Mouse (Mus musculus): ENCODE data around the gene Rbpj.

Gene Rbpj

GRCm38 (mm10) chr5:53465883-53466282 is at the start of gene Rbpj:
Gene Rbpj, plus strand, starts transcription at chr5:53466152.
- ATAC-seq (ENCODE audit: insufficient number of reproducible peaks, low FRiP score, low TSS enrichment), result no peak

DNA sequence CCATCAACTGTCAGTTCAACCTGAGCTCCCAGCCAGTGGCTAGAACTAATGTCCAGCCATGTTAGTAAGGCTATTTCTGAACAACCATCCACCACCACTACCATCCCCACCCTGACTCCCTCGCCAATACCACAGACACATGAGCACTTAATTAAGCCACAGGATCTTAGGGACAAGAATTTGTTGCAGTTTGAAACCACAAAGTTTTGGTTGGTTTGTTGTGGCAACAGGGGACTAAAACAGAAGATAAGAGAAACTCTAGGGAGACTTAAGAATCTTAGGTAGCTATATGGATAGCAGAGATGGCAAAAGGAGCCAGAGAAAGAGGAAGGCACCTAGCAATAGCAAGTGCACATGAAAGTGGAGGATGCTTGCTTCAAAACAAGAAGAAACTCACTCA is 45.2 kb upstream of the Rbpj start:
- ATAC-seq (ENCODE audit: insufficient number of reproducible peaks, low FRiP score, low TSS enrichment), result no peak

DNA sequence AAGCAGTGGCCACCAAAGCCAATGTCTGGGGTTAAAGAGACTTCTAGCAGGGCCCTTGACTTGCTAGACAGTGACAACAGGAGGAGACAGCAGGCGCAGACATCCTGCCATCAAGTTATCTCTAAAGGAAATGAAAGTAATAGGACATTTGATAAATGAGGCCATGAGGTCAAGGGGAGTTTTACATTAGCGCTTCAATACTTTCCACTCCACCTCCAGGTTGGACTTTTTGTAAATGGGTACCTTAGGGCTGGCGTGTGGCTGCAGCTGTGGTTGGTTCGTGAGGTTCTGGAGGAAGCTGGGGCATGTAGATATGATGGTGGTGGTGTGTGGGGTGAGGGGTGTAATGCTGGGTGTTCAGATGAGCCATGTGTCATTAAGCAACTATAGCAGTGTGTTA is 44.7 kb upstream of the Rbpj start:
- ATAC-seq (ENCODE audit: insufficient number of reproducible peaks, low FRiP score, low TSS enrichment), result no peak

DNA sequence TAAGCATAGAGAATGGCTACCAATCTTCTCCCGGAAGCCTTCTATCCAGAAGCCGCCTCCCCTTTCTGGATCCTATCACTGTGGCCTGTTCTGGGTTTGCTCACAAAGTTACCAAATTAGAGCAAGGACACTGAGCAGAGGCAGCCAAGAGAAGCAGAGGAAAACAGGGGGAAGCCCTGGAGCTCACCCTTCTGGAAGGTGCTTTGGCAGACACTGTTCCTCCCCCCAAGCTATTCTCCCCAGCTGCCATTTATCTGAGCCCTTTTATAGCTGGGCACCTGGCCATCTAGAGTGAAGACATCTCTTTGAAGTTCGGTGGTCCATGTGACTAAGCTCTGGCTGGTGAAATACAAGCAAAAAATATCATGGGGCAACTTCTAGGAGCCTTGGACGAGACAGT is 38.5 kb upstream of the Rbpj start:
- no peak for ATAC-seq (ENCODE audit: insufficient number of reproducible peaks, low FRiP score, low TSS enrichment)

DNA sequence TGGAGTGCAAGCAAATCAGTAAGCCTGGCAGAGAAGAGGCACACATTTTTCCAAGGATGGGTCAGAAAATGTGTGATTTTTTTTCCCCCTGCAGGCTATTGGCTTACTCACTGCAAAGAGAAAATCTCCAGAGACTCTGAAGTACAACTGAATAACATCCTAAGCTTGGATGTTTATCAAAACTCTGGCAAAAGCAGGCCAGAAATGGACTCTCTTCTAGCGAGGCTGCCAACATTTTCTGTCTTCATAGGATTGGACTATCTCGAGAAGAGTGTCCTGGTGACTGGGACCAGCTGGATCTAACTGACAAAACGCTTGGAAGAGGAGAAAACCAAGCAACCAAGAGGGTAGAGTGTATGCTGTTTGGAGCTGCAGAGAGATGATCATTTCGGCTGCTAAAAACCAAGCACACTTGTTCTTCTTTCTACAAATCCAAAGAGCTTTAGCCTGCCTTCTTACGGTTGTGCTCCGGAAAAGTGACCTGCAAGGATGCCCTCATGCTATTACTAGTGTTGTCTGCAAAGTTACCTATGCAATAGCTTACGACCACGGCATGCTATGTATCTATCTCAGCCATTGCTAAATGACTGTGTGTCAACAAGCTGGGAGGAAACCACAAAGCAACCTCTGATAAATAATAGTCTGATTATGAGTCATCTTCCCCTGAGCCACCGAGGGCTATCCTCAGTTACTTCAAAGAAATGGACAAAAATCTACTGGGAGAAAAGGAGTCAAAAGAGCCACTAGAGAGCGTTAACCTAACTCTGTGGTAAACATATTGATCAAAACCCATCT is 36.1 kb upstream of the Rbpj start:
- ATAC-seq (ENCODE audit: insufficient number of reproducible peaks, low FRiP score, low TSS enrichment), result no peak

GRCm38 (mm10) chr5:53432451-53432850 is 33.5 kb upstream of the Rbpj start:
- ATAC-seq (ENCODE audit: insufficient number of reproducible peaks, low FRiP score, low TSS enrichment), result no peak

DNA sequence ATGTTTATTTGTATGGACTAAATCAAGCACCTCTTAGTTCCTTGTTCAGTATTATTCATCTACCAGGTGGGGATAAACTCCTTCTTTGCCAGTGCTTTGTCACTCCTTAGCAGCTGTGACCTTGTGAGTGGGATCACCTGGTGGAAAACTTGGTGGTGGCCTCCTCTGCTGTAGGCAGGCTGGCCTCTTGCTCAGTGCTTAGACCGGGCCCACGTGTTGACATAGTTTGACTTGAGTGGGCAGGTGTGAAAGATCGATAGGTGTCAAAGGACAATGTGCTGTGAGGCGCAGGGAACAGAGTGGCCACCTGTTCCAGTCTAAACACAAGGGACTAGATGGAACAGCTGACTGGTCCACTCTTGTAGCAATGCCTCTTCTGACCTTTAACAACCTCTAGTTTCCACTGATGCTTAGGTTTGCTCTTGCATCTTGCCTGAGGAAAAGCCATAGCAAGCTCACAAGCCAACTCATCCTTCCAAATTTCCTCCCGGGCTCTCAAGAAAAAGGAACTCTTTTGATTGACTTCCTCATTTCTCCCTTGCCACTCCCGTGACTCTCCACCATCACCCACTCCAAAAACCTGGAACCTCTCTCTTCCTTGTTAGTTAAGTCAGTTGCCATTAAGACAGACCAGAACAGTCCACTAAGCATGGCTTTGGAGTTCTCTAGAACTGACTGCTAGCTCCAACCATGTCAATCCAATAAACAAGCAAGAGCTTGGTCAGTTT is 28.9 kb upstream of the Rbpj start:
- ATAC-seq (ENCODE audit: insufficient number of reproducible peaks, low FRiP score, low TSS enrichment), result no peak

DNA sequence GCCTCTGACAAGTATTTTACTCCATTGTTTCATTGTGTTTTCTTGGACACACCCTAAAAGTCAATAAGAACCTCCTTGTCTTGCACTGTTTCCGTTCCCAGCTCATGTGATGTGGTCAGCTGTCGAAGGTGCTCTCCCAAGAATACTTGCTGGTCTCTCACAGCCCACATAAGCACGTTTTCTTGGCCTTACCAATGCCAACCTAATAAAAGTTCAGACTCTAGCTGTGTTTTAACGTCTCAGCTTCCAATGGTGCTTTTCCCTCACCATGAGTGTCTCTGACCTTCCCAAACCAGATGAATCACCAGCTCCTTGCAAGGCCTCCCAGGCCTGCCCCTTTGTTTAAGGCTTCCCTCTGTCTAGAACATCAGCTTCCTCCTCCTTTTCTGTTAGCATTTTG is 28.2 kb upstream of the Rbpj start:
- ATAC-seq (ENCODE audit: insufficient number of reproducible peaks, low FRiP score, low TSS enrichment), result no peak

GRCm38 (mm10) chr5:53438268-53438667 is 27.7 kb upstream of the Rbpj start:
- no peak for ATAC-seq (ENCODE audit: insufficient number of reproducible peaks, low FRiP score, low TSS enrichment)

DNA sequence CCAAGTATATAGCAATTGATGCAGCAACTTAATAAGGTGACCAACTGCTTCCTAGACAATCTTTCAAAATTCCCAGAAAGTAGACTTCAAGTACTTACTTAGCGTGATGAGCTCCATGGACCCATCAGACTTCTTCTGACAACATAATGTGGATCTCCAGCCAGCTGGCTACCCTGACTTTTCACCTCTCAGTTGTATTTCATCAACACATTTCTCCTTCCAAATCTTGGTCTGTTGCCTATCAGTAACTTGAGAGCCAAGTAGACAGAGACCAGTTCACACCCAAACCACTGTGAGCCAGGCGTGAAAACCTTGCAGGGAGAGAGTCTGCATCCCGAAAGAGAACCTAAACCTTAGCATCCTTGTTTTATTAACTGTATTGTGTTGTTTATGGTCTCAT is 26.3 kb upstream of the Rbpj start:
- no peak for ATAC-seq (ENCODE audit: insufficient number of reproducible peaks, low FRiP score, low TSS enrichment)

DNA sequence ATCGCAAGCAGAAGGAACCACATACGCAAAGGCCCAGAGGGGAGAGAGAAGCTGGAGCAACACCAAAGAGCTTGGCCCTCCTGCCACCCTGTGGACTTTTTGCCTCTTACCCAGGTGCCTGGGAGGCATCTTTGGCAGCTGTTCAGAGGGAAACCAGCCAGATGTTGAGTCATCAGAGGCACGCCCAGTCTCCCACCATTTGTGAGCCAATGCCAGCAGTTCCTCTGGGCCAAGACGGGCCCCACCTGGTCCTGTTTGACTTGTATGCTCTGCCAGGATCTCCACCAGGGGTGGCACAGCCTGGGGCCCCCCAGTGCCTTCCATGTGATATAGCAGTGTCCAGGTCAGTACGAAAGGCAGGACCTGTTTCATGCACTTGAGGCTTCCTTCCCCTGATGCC is 21.9 kb upstream of the Rbpj start:
- no peak for ATAC-seq (ENCODE audit: insufficient number of reproducible peaks, low FRiP score, low TSS enrichment)

DNA sequence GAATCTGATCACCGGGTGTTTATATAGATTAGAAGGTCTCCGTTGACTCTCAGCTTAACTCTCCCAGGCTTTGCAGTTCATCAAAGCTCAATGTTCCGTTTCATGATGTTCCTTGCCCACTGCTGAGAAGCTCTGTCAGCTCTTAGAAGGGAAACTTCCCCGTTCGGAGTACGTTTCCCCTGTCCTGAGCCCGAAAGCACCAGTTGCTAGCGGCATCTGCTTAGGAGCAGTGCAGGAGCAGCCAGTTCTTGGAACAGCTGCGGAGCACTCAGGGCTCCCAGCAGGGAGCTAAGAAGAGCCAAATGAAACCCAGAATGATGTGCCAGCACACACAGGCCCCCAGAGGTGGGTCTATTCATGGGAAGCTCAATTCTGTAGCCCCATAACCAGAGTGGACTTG is 15.0 kb upstream of the Rbpj start:
- ATAC-seq (ENCODE audit: insufficient number of reproducible peaks, low FRiP score, low TSS enrichment), result no peak

DNA sequence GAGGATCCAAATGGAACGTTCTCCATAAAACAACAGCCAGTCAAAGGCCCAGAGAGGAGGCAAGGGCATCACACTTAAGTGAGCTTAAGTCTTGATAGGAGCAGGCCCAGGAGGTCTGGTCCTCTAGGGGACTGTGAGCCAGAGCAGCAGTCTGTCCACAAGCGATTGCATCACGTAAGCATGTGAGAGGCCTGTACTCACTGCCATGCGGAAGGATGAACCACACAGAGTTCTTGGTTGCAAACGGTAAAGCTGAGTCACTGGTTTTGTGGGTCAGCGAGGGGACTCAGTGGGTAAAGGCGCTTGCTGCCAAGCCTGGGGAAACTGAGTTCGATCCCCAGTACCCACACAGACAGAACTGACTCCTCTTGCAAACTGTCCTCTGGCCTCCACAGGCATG is 14.1 kb upstream of the Rbpj start:
- no peak for ATAC-seq (ENCODE audit: insufficient number of reproducible peaks, low FRiP score, low TSS enrichment)

DNA sequence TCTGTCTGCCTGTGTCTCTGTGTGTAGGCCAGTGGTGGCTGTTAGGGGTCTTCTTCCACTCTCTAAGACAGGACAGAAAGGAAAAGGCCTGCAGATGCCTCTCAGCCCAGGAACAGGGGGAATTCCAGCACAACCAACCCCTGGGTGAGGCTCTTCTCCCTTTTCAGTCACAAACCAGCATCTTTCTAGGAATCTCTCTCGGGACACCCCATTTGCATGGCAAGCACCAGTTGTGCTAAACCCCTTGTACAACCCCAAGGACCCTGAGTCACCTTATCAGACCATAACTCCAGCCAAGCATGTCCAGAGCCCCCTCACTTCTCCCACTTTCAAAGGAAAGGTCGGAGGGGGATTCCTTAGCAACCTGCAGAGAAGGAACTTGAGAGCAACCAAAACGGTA is 13.0 kb upstream of the Rbpj start:
- ATAC-seq (ENCODE audit: insufficient number of reproducible peaks, low FRiP score, low TSS enrichment), result no peak

DNA sequence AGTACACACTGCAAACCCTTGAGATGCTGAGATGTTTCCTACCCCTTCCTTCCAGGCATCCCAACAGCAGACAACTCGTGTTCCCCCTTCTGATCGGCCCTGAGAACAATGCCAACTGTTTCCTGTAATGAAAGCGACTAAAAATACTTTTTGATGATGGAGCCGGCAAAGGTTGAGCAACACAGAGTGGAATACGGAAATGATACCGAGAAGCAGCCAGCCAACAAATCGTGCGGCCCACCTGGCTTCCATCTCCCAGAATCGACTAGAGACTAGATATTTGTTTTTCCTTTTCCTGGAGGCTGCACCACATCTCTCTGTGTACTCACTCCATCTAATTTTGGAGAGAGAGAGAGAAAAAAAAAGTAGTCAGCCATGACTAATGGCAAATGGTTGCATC is 11.2 kb upstream of the Rbpj start:
- no peak for ATAC-seq (ENCODE audit: insufficient number of reproducible peaks, low FRiP score, low TSS enrichment)

- ATAC-seq (ENCODE audit: insufficient number of reproducible peaks, low FRiP score, low TSS enrichment), result no peak
These were observed 10.5 kb upstream of the Rbpj start for GRCm38 (mm10) chr5:53455459-53455858.

DNA sequence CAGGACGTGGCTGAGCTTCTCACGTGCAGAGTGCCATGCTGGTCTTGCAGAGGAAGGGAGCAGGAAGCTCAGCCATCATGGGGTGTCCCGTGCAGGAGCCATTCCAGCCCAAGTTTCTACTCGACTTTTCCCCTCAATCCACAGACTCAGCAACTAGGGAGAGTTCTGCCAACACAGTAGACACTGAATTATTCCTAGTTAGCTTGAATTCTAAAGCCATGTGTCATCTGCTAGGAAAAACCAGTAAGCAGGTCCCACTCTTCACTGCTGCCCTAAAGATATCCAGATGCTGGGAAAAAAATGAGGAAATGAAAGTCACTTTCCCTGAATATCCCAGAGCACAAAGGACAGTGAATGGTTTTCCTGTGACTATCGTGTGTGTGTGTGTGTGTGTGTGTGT is 5.8 kb upstream of the Rbpj start:
- ATAC-seq (ENCODE audit: insufficient number of reproducible peaks, low FRiP score, low TSS enrichment), result no peak

GRCm38 (mm10) chr5:53463098-53464018 is 2.6 kb upstream of the Rbpj start:
- ATAC-seq (ENCODE audit: insufficient number of reproducible peaks, low FRiP score, low TSS enrichment), result no peak

DNA sequence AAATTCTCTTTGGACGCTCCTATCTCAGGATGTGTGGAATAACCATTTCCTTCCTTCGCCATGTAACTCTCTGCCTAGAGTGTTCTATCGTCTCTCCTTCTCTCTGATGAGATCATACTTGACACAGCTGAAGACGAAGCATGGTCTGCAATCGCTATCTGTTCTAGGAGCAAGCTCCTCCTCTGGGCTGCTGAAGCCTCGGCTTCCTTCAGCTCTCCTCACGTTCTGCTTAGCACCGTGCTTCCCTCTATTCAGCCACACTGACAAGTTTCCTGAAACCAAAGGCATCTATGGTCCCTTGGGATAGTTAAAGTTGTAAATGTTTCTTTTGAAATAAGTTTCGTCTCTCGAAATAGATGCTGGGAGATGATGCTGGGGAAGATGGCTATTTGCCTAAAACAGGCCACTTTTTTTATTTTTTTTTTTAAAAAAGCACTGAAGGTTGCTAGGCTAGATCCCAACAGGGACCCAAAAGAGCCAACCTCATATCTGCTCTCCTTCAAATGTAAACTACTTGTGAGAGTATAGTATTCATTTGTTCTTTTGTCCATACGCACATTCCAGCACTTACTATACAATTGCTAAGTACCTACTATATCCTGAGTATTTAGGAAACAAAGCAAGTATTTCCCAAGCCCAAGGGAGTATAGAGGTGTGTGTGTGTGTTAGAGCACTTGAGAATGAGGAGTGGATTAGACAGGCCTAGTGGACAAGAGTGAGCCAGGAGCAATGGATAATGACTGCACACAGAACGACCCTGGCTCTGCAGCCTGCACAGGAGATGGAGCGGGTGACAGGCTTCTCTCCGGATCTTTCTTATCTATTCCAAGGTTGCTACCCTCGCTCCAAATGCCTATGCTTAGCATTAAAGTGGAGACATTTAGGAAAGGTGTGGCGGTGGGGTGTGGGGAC is 726 bp downstream of the Rbpj start:
- no peak for ATAC-seq (ENCODE audit: insufficient number of reproducible peaks, low FRiP score, low TSS enrichment)

GRCm38 (mm10) chr5:53467602-53468001 is 1.6 kb downstream of the Rbpj start:
- ATAC-seq (ENCODE audit: insufficient number of reproducible peaks, low FRiP score, low TSS enrichment), result no peak
